Mouse (Mus musculus): ENCODE data around the gene Trex2. TPM values are rescaled to one million over a fixed set of nuclear protein-coding genes. Genes with fewer than 3 reads are reported as not detected.

The Trex2 gene
- polyA plus RNA-seq, 1 experiment from 2014 or later: not detected

DNA sequence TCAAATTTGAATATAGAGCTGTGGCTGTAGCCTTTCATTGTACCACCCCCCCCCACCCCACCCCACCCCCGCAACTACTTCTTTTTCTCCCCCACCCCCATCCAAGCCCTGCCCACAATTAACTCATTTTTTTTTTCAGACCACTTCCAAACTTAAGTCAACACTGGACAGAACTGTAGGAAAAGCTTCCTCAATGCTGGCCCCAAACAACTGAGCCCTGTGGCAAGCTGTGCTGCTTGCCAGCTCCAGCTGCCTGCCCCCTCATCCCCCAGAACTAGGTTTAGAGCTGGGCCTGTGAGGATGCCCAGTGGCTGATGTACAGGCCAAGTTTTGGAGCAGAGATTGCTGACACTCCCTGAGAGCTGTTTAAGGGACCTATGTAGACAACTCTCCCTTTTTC, 33.6 kb upstream of the Trex2 start:
- 43% methylated on average over 1 of the region's 1 CpGs for WGBS
- no peaks in the 10 kb centered on the region for H3K36me3 ChIP-seq
- no peak overlapping the region for H3K4me2 ChIP-seq
- no peaks in the 10 kb centered on the region for H3K4me1 ChIP-seq (replicated peaks)
- H3K27ac ChIP-seq (replicated peaks): no peak overlapping the region
- H3K9me3 ChIP-seq: no peaks in the 10 kb centered on the region
- H3K4me3 ChIP-seq: no peak overlapping the region
- no peak overlapping the region for H3K9ac ChIP-seq
- H3K27me3 ChIP-seq: no peaks in the 10 kb centered on the region
- ATAC-seq (ENCODE audit: low FRiP score, low read depth): no peak

DNA sequence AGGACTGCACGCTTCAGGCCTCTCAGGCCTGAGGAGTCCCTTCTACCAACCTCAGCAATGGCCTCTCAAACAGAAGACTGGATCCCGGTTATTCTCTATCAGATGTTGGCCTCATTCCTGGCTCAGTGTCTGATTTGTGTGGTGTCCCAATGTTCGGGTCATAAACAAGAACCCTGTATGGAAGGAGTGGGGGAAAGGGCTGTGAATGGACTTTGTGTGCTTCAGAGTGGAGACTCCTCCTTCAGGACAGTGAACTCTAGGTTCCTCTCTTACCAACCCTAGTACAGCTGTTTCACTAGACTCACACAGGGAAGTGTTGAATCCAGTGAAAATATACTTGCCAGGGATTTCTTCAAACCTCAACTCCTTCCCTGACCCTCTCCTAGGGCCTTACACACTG, 33.2 kb upstream of the Trex2 start:
- H3K9ac ChIP-seq: no peak overlapping the region
- H3K4me2 ChIP-seq: no peak overlapping the region
- H3K36me3 ChIP-seq: no peaks in the 10 kb centered on the region
- WGBS: 77% methylated on average over 3 of the region's 3 CpGs
- no peaks in the 10 kb centered on the region for H3K4me1 ChIP-seq (replicated peaks)
- no peak overlapping the region for H3K4me3 ChIP-seq
- no peak for ATAC-seq (ENCODE audit: low FRiP score, low read depth)
- no peaks in the 10 kb centered on the region for H3K9me3 ChIP-seq
- no peak overlapping the region for H3K27ac ChIP-seq (replicated peaks)
- H3K27me3 ChIP-seq: no peaks in the 10 kb centered on the region

DNA sequence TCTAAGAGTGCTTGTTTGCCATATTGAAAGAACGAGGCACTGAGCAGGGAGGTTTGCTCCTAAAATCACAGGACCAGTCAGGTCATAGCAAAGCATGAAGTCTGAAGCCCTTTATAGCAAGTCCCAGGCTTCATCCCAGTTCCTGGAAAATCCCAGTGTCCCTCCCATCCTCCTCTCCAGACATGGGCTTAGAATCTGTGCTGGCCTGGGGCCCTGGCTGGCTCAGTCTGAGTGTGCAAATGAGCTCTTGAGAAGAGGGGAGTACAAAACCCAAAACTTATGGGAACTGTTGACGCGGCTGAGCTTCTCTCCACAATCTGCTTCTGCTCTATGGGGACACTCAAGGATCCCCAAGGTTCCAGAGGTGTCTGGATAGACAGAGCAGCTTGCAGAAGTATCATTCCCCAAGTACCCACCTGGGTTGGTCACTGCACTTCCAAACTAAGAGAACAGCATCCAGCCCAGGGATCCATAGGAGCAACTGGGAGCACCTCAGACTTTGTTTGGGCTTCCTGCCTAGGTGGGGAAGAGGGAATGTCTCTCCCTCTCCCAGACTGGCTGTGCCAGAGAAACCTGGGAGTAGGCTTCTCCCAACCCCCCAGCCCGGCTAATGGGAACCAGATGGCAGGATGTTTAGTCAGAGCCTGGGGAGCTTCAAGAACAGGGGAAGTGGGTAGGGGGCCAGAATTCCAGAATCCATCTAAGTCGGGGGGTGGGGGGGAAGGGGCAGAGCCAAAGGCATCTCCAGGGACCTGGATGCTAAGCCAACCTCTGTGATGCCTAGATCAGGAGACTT, 32.5 kb upstream of the Trex2 start:
- Histone ChIP-seq H3K9me3 (no peaks in the 10 kb centered on the region), H3K4me3 (no peak overlapping the region), H3K27ac (replicated peaks) (no peak overlapping the region), H3K36me3 (no peaks in the 10 kb centered on the region), H3K4me1 (replicated peaks) (no peaks in the 10 kb centered on the region), H3K4me2 (no peak overlapping the region), H3K27me3 (no peaks in the 10 kb centered on the region), H3K9ac (no peak overlapping the region)
- WGBS: 74% methylated on average over 5 of the region's 5 CpGs
- ATAC-seq (ENCODE audit: low FRiP score, low read depth): no peak

DNA sequence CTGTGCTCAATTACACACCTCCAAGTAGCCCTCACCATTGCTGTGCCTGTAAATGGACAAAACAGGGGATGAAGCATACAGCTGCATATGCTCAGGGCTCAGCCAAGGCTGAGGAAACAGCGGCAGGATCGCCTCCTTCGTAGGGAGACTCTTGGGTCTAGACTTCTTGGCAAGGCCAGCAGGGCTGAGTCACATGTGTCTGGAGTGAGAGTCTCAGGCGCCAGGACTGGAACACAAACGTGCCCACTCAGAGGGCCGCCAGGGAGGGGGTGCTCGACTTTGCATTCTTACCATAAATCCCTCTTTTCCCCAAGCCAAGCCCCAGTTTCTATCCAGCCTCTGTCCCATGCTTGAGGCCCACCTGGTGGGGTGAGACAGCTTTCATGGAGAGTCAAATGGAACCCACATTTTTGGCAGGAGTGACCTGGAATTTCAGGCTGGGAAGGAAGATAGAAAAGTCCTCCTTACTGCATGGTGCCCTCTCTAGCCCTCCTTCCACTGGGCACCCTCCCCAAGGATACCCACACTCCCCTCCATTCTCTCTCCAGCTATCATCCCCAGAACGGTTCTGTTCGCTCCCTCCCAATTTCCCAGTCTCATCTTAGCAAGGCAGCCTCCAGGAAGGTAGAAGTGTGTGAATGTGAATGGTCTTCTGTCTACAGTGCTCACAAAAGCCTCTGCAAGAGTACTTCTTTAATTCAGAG, 30.5 kb upstream of the Trex2 start:
- H3K27me3 ChIP-seq: no peaks in the 10 kb centered on the region
- H3K9ac ChIP-seq: no peak overlapping the region
- 66% methylated on average over 9 of the region's 9 CpGs for WGBS
- no peaks in the 10 kb centered on the region for H3K4me1 ChIP-seq (replicated peaks)
- no peaks in the 10 kb centered on the region for H3K36me3 ChIP-seq
- no peak overlapping the region for H3K4me3 ChIP-seq
- ATAC-seq (ENCODE audit: low FRiP score, low read depth): no peak
- no peak overlapping the region for H3K27ac ChIP-seq (replicated peaks)
- H3K4me2 ChIP-seq: no peak overlapping the region
- H3K9me3 ChIP-seq: no peaks in the 10 kb centered on the region

DNA sequence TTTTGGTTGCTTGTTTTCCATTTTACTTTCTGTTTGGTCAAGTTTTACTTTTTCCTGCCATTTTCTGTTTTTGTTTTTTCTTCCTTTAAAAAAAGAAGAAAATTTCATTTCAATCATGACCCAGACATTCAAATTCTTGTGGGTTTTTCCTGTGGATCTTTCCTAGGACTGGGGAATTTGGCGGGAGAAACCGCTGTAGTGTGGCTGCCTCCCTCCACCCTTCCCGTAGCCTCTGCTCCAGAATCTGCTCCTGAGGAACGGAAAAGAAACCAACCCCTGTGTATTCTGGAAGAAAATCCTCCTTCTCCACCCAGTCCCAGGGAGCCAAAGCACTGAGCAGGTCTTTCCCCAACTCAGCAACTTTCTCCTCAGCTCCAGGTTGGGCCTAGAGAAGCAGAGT, 25.6 kb upstream of the Trex2 start:
- 84% methylated on average over 4 of the region's 4 CpGs for WGBS
- 0 out of 2 replicates have a peak, but pooled peaks cover 11% of the 10 kb centered on the region for H3K4me1 ChIP-seq (replicated peaks)
- no peak for ATAC-seq (ENCODE audit: low FRiP score, low read depth)
- H3K36me3 ChIP-seq: no peaks in the 10 kb centered on the region
- no peak overlapping the region for H3K4me3 ChIP-seq
- no peak overlapping the region for H3K27ac ChIP-seq (replicated peaks)
- no peak overlapping the region for H3K4me2 ChIP-seq
- H3K9ac ChIP-seq: no peak overlapping the region
- H3K9me3 ChIP-seq: no peaks in the 10 kb centered on the region
- H3K27me3 ChIP-seq: no peaks in the 10 kb centered on the region

DNA sequence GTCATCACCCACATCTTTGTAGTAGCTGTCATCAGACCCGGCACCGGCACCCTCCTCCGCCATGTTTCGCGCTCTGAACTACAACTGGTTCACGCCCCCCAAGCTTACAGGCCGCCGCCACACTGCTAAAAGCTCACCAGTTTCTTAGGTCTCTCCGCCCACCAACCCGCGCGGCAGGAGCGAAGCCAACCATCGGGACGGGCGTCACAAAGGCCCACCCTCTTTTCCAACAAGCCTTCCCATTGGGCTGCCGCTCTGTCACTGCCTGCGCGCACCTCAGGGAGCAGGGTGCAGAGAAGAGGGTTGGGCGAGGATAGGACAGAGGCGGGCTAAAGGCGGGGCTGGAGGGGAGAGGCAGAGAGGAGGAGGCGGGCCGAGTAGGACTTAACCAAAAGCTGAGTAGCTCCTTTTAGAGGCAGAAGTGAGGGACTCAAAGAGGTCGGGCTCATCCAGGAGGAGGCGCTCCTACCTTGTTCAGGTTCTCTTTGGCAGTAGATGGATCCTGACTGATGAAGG, 23.8 kb upstream of the Trex2 start, which contains the start of gene Haus7:
TSS of gene Haus7 (minus strand) at position 168 of the 516 bp plus-strand sequence.
- no peaks in the 10 kb centered on the region for H3K36me3 ChIP-seq
- H3K4me3 ChIP-seq: peak within 1 kb of the TSS; percentile 58
- 0 out of 2 replicates have a peak, but pooled peaks cover 11% of the 10 kb centered on the region for H3K4me1 ChIP-seq (replicated peaks)
- peak; percentile 100 for ATAC-seq (ENCODE audit: low FRiP score, low read depth)
- H3K27ac ChIP-seq (replicated peaks): peak within 1 kb of the TSS; percentile 62; the same call in 1 of the 2 replicates
- no peaks in the 10 kb centered on the region for H3K27me3 ChIP-seq
- no peaks in the 10 kb centered on the region for H3K9me3 ChIP-seq
- H3K9ac ChIP-seq: peak within 1 kb of the TSS; percentile 39; the same call in 1 of the 2 replicates
- 21% methylated on average over 26 of the region's 26 CpGs for WGBS
- H3K4me2 ChIP-seq: peak within 1 kb of the TSS; percentile 53

DNA sequence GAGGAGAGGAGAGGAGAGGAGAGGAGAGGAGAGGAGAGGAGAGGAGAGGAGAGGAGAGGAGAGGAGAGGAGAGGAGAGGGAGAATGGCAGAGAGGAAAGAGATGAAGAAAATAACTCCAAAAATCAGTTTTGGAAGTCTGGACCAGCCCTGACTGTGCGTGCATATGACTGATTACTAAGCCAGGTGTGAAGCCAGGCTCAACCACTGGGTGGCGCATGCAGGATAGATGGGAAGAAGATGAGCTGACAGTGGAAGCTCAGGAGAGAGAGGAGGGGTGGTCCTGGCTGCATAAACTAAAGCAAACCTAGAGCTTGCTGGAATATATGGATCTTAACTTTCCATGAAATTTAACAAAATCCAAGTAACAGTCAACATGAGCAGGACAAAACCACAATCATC, 16.8 kb upstream of the Trex2 start:
- no peak overlapping the region for H3K9ac ChIP-seq
- no peaks in the 10 kb centered on the region for H3K4me1 ChIP-seq (replicated peaks)
- H3K36me3 ChIP-seq: no peaks in the 10 kb centered on the region
- WGBS: 12% methylated on average over 2 of the region's 2 CpGs
- no peaks in the 10 kb centered on the region for H3K9me3 ChIP-seq
- H3K4me3 ChIP-seq: no peak overlapping the region
- H3K27me3 ChIP-seq: no peaks in the 10 kb centered on the region
- H3K27ac ChIP-seq (replicated peaks): no peak overlapping the region
- no peak for ATAC-seq (ENCODE audit: low FRiP score, low read depth)
- H3K4me2 ChIP-seq: no peak overlapping the region

DNA sequence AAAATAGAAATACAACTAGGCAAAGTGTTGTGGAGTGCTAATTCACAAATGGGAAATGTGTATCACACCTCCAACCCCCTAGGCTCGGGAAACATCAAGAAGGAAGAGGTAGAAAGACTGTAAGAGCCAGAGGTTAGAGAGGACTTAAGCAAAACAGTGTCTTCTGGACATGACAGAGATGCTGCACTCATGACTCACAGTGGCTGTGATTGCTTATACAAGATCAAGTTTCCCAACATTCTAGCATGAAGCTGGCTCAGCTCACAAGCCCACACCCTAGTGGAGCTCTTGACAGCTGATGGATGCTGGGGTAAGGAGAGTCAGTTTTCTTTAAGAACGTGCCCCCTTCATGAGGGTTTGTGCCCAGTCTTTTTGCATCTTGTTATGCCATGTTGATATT, 6.3 kb upstream of the Trex2 start:
- H3K4me2 ChIP-seq: no peak overlapping the region
- no peak overlapping the region for H3K27ac ChIP-seq (replicated peaks)
- no peak overlapping the region for H3K4me3 ChIP-seq
- no peak for ATAC-seq (ENCODE audit: low FRiP score, low read depth)
- no peaks in the 10 kb centered on the region for H3K36me3 ChIP-seq
- no peak overlapping the region for H3K9ac ChIP-seq
- WGBS: 78% methylated on average over 2 of the region's 2 CpGs
- no peaks in the 10 kb centered on the region for H3K27me3 ChIP-seq
- H3K9me3 ChIP-seq: no peaks in the 10 kb centered on the region
- no peaks in the 10 kb centered on the region for H3K4me1 ChIP-seq (replicated peaks)

DNA sequence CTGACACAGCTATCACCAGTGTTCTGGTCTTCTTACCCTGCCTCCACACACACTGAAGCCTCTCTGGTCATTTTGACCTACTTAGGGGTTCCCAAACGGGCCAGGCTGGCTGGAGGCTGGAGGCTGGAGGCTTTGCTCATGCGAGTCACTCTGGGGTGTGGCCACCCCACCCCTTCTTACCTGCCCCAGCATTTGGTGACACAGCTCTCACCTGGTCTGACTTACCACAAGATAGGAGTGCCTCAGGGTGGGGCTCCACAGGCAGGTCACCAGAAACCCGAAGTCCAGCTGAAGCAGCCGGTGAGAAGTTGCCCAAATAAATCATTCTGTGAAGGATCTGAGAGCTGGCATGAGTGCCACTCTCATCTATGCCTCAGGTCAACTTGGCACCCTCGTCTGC, 2.3 kb downstream of the Trex2 start:
- H3K36me3 ChIP-seq: no peaks in the 10 kb centered on the region
- 75% methylated on average over 5 of the region's 5 CpGs for WGBS
- H3K27ac ChIP-seq (replicated peaks): no peak overlapping the region
- no peak for ATAC-seq (ENCODE audit: low FRiP score, low read depth)
- no peaks in the 10 kb centered on the region for H3K27me3 ChIP-seq
- no peaks in the 10 kb centered on the region for H3K4me1 ChIP-seq (replicated peaks)
- no peak overlapping the region for H3K9ac ChIP-seq
- no peaks in the 10 kb centered on the region for H3K9me3 ChIP-seq
- no peak overlapping the region for H3K4me3 ChIP-seq
- H3K4me2 ChIP-seq: no peak overlapping the region

DNA sequence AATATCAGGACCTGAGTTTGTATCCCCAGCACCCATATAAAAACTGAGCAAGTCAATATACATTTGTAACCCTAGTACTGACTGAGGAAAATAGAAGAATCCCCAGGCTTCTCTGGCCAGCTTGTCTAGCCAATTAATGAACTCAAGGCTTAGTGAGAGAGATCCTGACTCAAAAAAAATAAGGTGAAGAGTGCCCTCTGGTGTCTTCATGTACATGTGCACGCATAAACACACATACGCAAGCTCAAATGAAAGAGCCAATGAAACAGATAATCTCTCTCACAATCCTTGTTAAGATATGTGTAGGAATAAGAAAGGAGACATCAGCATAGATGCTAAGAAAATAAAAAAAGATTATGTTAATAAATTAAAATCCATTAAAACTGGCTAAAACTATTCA, 5.1 kb downstream of the Trex2 start:
- no peak for ATAC-seq (ENCODE audit: low FRiP score, low read depth)
- H3K4me1 ChIP-seq (replicated peaks): no peaks in the 10 kb centered on the region
- no peak overlapping the region for H3K9ac ChIP-seq
- H3K4me2 ChIP-seq: no peak overlapping the region
- no peaks in the 10 kb centered on the region for H3K27me3 ChIP-seq
- no peaks in the 10 kb centered on the region for H3K36me3 ChIP-seq
- no peak overlapping the region for H3K4me3 ChIP-seq
- 91% methylated on average over 2 of the region's 2 CpGs for WGBS
- no peaks in the 10 kb centered on the region for H3K9me3 ChIP-seq
- no peak overlapping the region for H3K27ac ChIP-seq (replicated peaks)

DNA sequence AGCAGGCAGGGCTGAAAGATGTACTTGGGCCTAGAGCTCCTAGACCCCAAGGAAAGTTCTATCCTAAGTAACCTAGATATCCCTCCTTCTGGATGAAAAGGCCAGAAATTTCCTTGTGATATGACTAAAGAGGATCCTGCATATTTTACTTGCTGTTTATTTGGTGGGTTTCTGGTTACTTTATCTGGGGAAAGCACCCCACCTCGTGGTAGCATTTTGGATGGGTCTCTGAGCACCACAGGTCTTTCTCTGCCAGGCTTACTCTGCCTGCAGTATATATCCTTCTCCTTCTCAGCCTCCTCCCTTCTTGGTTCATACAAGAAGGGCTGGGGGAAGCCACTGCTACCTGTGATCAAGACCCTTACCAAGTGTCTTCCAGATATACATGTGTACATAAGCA, 22.4 kb downstream of the Trex2 start:
- Histone ChIP-seq H3K27me3 (no peaks in the 10 kb centered on the region), H3K4me1 (replicated peaks) (no peaks in the 10 kb centered on the region), H3K9ac (no peak overlapping the region), H3K4me2 (no peak overlapping the region), H3K4me3 (no peak overlapping the region), H3K27ac (replicated peaks) (no peak overlapping the region), H3K9me3 (no peaks in the 10 kb centered on the region), H3K36me3 (no peaks in the 10 kb centered on the region)
- WGBS: 53% methylated on average over 1 of the region's 1 CpGs
- ATAC-seq (ENCODE audit: low FRiP score, low read depth): no peak

DNA sequence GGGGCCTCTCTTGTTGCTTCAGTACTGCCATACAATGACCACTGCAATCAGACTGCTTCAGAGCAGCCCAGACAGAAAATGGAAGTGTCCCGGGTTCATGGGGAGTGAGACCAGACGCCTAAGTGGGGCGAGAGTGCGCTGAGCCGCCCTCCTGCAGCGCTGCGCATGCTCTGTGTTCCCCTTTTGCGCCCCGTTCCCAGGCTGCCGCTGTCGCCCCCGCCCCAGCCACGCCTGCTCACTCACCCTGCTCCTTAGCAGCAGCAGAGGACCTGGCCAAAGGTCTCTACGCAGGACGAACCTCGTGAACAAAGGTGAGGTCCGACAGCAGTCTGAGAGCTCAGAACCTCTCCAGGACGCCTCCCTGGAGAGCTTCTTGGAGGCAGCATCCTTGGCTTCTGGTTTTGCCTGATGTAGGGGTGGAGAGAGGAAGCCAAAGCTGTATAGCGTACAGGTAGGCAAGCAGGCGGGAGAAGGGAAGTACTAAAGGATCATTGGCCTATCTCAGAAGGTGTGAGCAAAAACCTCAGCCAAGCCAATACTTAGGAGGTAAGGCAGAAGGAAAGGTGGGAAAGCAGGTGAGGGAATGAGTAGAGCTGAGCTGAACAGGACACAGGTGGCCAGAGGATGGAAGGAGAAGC, 24.1 kb downstream of the Trex2 start, which contains the start of gene Zfp92:
TSS of gene Zfp92 (plus strand) at position 217 of the 638 bp plus-strand sequence.
- H3K9me3 ChIP-seq: no peaks in the 10 kb centered on the region
- 18% methylated on average over 20 of the region's 20 CpGs for WGBS

More for the DNA sequence above, 24.1 kb downstream of the Trex2 start, which contains the start of gene Zfp92:
- ATAC-seq (ENCODE audit: low FRiP score, low read depth): peak; percentile 65; the same call in 1 of the 2 replicates
- H3K9ac ChIP-seq: peak within 1 kb of the TSS; percentile 27; the same call in 1 of the 2 replicates
- no peaks in the 10 kb centered on the region for H3K4me1 ChIP-seq (replicated peaks)
- peak within 1 kb of the TSS; percentile 39 for H3K4me3 ChIP-seq
- no peaks in the 10 kb centered on the region for H3K36me3 ChIP-seq
- H3K4me2 ChIP-seq: peak within 1 kb of the TSS; percentile 58
- no peak within 1 kb of the TSS for H3K27ac ChIP-seq (replicated peaks)
- H3K27me3 ChIP-seq: no peaks in the 10 kb centered on the region
